Mouse (Mus musculus) CH12.LX (cell line): ENCODE measurements around the gene Bmp4. TPM values are rescaled to one million over a fixed set of nuclear protein-coding genes. Genes with fewer than 3 reads are reported as not detected.

Experiments
- DNase-seq: peaks from one replicate; pipeline ENCODE4 v3.0.0-alpha.2; 2013; ENCODE audit errors: extremely low read depth
- H3K27ac ChIP-seq: 2 replicates; pipeline ENCODE4 v1.5.1; 2012; ENCODE audit warnings: low read depth, mild to moderate bottlenecking, control low read depth, moderate library complexity; ENCODE audit not compliant: insufficient read depth
- H3K27me3 ChIP-seq: replicated peaks from 2 replicates; pipeline ENCODE3; 2012; ENCODE audit warnings: inconsistent platforms
- H3K36me3 ChIP-seq, 2 experiments: replicated peaks in 1 of 2; 2 replicates each; pipeline versions ENCODE3 to v1.6.1; 2012; ENCODE audit warnings: inconsistent platforms in 1 of 2, low read length in 1 of 2, mild to moderate bottlenecking in 1 of 2, mixed read lengths in 1 of 2, moderate library complexity in 1 of 2; ENCODE audit not compliant: control insufficient read depth in 1 of 2, insufficient read depth in 1 of 2
- H3K4me1 ChIP-seq, 2 experiments: 2 replicates each; pipeline ENCODE4 v1.6.1; 2012; ENCODE audit warnings: inconsistent platforms in 1 of 2, moderate library complexity in 1 of 2; ENCODE audit not compliant: insufficient read depth in 2 of 2, control insufficient read depth in 1 of 2
- H3K4me2 ChIP-seq: 2 replicates; pipeline ENCODE4 v1.6.1; 2012; ENCODE audit warnings: low read depth, mild to moderate bottlenecking, control low read depth; ENCODE audit not compliant: poor library complexity, insufficient read depth, severe bottlenecking
- H3K4me3 ChIP-seq, 3 experiments: fragments of 150-350 bp in 1 of 3; sonication (generic) in 1 of 3; replicated peaks in 1 of 3; 2 replicates each; pipeline versions ENCODE3 to v1.5.1; 2011 to 2012; ENCODE audit warnings: low read depth in 2 of 3, low read length in 2 of 3, mild to moderate bottlenecking in 2 of 3, moderate library complexity in 2 of 3, control low read depth in 1 of 3, improper control_type of control experiment in 1 of 3, inconsistent platforms in 1 of 3, mixed read lengths in 1 of 3; ENCODE audit not compliant: poor library complexity in 1 of 3
- H3K79me2 ChIP-seq: replicated peaks from 2 replicates; pipeline ENCODE4 v1.6.1; 2012; ENCODE audit warnings: mild to moderate bottlenecking, moderate library complexity; ENCODE audit not compliant: control insufficient read depth, poor library complexity, insufficient read depth, severe bottlenecking; ENCODE audit errors: extremely low read depth
- H3K9ac ChIP-seq: 2 replicates; pipeline ENCODE4 v1.6.1; 2012; ENCODE audit warnings: low read depth, mild to moderate bottlenecking, control low read depth, moderate library complexity; ENCODE audit not compliant: insufficient read depth
- H3K9me3 ChIP-seq: replicated peaks from 2 replicates; pipeline ENCODE3; 2012; ENCODE audit warnings: low read length, inconsistent platforms, mixed read lengths
- BHLHE40 ChIP-seq: IDR thresholded peaks from 2 replicates; pipeline ENCODE4 v1.6.1; 2011; ENCODE audit warnings: mild to moderate bottlenecking, low read depth, low read length, improper control_type of control experiment
- E2F4 ChIP-seq: IDR thresholded peaks from 2 replicates; pipeline ENCODE4 v1.6.1; 2011; ENCODE audit warnings: low read depth, low read length, improper control_type of control experiment; ENCODE audit not compliant: insufficient replicate concordance
- ELF1 ChIP-seq: IDR thresholded peaks from 2 replicates; pipeline ENCODE4 v1.6.1; 2014; ENCODE audit warnings: low read depth, mild to moderate bottlenecking, inconsistent platforms, low read length, improper control_type of control experiment
- EP300 ChIP-seq: IDR thresholded peaks from 2 replicates; pipeline ENCODE4 v1.6.1; 2011; ENCODE audit warnings: low read length, improper control_type of control experiment
- ETS1 ChIP-seq: conservative IDR thresholded peaks from 2 replicates; pipeline ENCODE4 v1.6.1; 2012; ENCODE audit warnings: low read depth, mild to moderate bottlenecking, inconsistent platforms, low read length, improper control_type of control experiment, moderate library complexity
- HCFC1 ChIP-seq: IDR thresholded peaks from 2 replicates; pipeline ENCODE4 v1.6.1; 2012; ENCODE audit warnings: low read depth, mild to moderate bottlenecking, inconsistent platforms, low read length, improper control_type of control experiment
- IRF4 ChIP-seq: IDR thresholded peaks from 2 replicates; pipeline ENCODE4 v1.6.1; 2014; ENCODE audit warnings: low read depth, mild to moderate bottlenecking, inconsistent platforms, low read length, improper control_type of control experiment
- JUN ChIP-seq: IDR thresholded peaks from 2 replicates; pipeline ENCODE4 v1.6.1; 2011; ENCODE audit warnings: low read depth, mild to moderate bottlenecking, low read length, improper control_type of control experiment, moderate library complexity; ENCODE audit not compliant: insufficient read depth
- JUND ChIP-seq: conservative IDR thresholded peaks from 2 replicates; pipeline ENCODE4 v1.6.1; 2011; ENCODE audit warnings: low read depth, low read length, improper control_type of control experiment
- MAFK ChIP-seq: IDR thresholded peaks from 2 replicates; pipeline ENCODE4 v1.6.1; 2011; ENCODE audit warnings: low read length, improper control_type of control experiment; ENCODE audit not compliant: insufficient replicate concordance
- MAZ ChIP-seq: IDR thresholded peaks from 2 replicates; pipeline ENCODE4 v1.6.1; 2012; ENCODE audit warnings: low read depth, mild to moderate bottlenecking, inconsistent platforms, low read length, improper control_type of control experiment, moderate library complexity
- MEF2A ChIP-seq: IDR thresholded peaks from 2 replicates; pipeline ENCODE4 v1.6.1; 2014; ENCODE audit warnings: low read depth, mild to moderate bottlenecking, inconsistent platforms, low read length, improper control_type of control experiment, borderline replicate concordance
- MYC ChIP-seq: IDR thresholded peaks from 2 replicates; pipeline ENCODE4 v1.6.1; 2011; ENCODE audit warnings: low read depth, mild to moderate bottlenecking, improper control_type of control experiment, low read length
- NELFE ChIP-seq: IDR thresholded peaks from 2 replicates; pipeline ENCODE4 v1.6.1; 2011; ENCODE audit warnings: low read depth, low read length, improper control_type of control experiment
- NRF1 ChIP-seq: IDR thresholded peaks from 2 replicates; pipeline ENCODE4 v1.6.1; 2014; ENCODE audit warnings: low read depth, mild to moderate bottlenecking, inconsistent platforms, low read length, improper control_type of control experiment, moderate library complexity
- POLR2A ChIP-seq: IDR thresholded peaks from 2 replicates; pipeline ENCODE4 v1.6.1; 2011; ENCODE audit warnings: low read depth, mild to moderate bottlenecking, improper control_type of control experiment, low read length
- RCOR1 ChIP-seq: conservative IDR thresholded peaks from 2 replicates; pipeline ENCODE4 v1.6.1; 2012; ENCODE audit warnings: low read depth, mild to moderate bottlenecking, inconsistent platforms, low read length, improper control_type of control experiment
- SIN3A ChIP-seq: IDR thresholded peaks from 2 replicates; pipeline ENCODE4 v1.6.1; 2012; ENCODE audit warnings: low read length, improper control_type of control experiment, inconsistent platforms
- TBP ChIP-seq: conservative IDR thresholded peaks from 2 replicates; pipeline ENCODE4 v1.6.1; 2011; ENCODE audit warnings: low read depth, low read length, improper control_type of control experiment
- TCF12 ChIP-seq: IDR thresholded peaks from 2 replicates; pipeline ENCODE4 v1.6.1; 2014; ENCODE audit warnings: low read depth, mild to moderate bottlenecking, inconsistent platforms, low read length, improper control_type of control experiment
- USF1 ChIP-seq: IDR thresholded peaks from 2 replicates; pipeline ENCODE4 v1.6.1; 2014; ENCODE audit warnings: low read depth, mild to moderate bottlenecking, inconsistent platforms, low read length, improper control_type of control experiment
- USF2 ChIP-seq: conservative IDR thresholded peaks from 2 replicates; pipeline ENCODE4 v1.6.1; 2011; ENCODE audit warnings: low read depth, low read length, improper control_type of control experiment
- ZKSCAN1 ChIP-seq: IDR thresholded peaks from 2 replicates; pipeline ENCODE4 v1.6.1; 2012; ENCODE audit warnings: low read depth, inconsistent platforms, low read length, improper control_type of control experiment, borderline replicate concordance
- ZMIZ1 ChIP-seq: IDR thresholded peaks from 2 replicates; pipeline ENCODE4 v1.6.1; 2012; ENCODE audit warnings: low read depth, mild to moderate bottlenecking, inconsistent platforms, low read length, improper control_type of control experiment
- ZNF384 ChIP-seq: IDR thresholded peaks from 2 replicates; pipeline ENCODE4 v1.6.1; 2012; ENCODE audit warnings: low read depth, low read length, improper control_type of control experiment, inconsistent platforms
- dilution Hi-C: fragments of 300-500 bp; cut with MboI; formaldehyde crosslinking; loops from 2 replicates; pipeline ENCODE4 v1.14.3; 2020; ENCODE audit warnings: low sequenced_read_pairs; ENCODE audit not compliant: extremely low pct_unique_long_range_greater_than_20kb, extremely low pct_ligation_motif_present
- in situ Hi-C: fragments of 300-500 bp; cut with MboI; formaldehyde crosslinking; loops from 3 replicates; pipeline ENCODE4 v1.14.3; 2019; ENCODE audit warnings: low sequenced_read_pairs, low pct_ligation_motif_present, low pct_unique_long_range_greater_than_20kb, mixed read lengths
- polyA plus RNA-seq: library from polyadenylated mRNA; unstranded; fragments of >175 nt; gene quantifications from 2 replicates; pipeline ENCODE4 v1.2.1, GENCODE M21; 2012; ENCODE audit warnings: low read depth; ENCODE audit not compliant: insufficient read length
- total RNA-seq, 2 experiments: library from RNA; depleted of rRNA; stranded (reverse); fragments of 300-350 nt in 1 of 2; fragments of >200 nt in 1 of 2; gene quantifications; 2 replicates each; pipeline ENCODE4 v1.2.3; 2012 to 2014

Bmp4 gene
- total and polyA plus RNA-seq, 3 experiments: not detected

- Histone ChIP-seq H3K9ac (no peak overlapping the region), H3K9me3 (peaks cover 19% of the 10 kb centered on the region), H3K27me3 (no peaks in the 10 kb centered on the region), H3K4me3 (no peak overlapping the region), H3K4me2 (no peak overlapping the region), H3K79me2 (no peaks in the 10 kb centered on the region), H3K4me1 (no peaks in the 10 kb centered on the region), H3K27ac (no peak overlapping the region), H3K36me3 (no peaks in the 10 kb centered on the region)
- in situ Hi-C loops: no loop called here
- dilution Hi-C loops: no loop called here
- TF ChIP-seq BHLHE40: no peak
- TF ChIP-seq ZNF384: no peak
- TF ChIP-seq MYC: no peak
- no peak for TF ChIP-seq IRF4
- no peak for TF ChIP-seq NELFE
- no peak for TF ChIP-seq ETS1
- TF ChIP-seq RCOR1: no peak
- no peak for TF ChIP-seq E2F4
- no peak for TF ChIP-seq JUND
- TF ChIP-seq NRF1: no peak
- TF ChIP-seq, all 38 proteins: peak for 0
- DNase-seq: no peak
These were observed 5.3 kb downstream of the Bmp4 start for GRCm38 (mm10) chr14:46384946-46385691.

- H3K9ac ChIP-seq: no peak overlapping the region
- H3K27ac ChIP-seq: no peak overlapping the region
- no peaks in the 10 kb centered on the region for H3K36me3 ChIP-seq
- in situ Hi-C loops: no loop called here
- no peak overlapping the region for H3K4me2 ChIP-seq
- H3K27me3 ChIP-seq: no peaks in the 10 kb centered on the region
- TF ChIP-seq BHLHE40 (no peak), ETS1 (no peak), POLR2A (no peak), ELF1 (no peak), USF1 (no peak), ZKSCAN1 (no peak), MEF2A (no peak), HCFC1 (no peak), RCOR1 (no peak), MAFK (no peak), TCF12 (no peak), EP300 (no peak), E2F4 (no peak), USF2 (no peak), ZMIZ1 (no peak), SIN3A (no peak), JUN (no peak), MAZ (no peak), NELFE (no peak), TBP (no peak)
- no peaks in the 10 kb centered on the region for H3K4me1 ChIP-seq
- H3K79me2 ChIP-seq: no peaks in the 10 kb centered on the region
- dilution Hi-C loops: no loop called here
- H3K9me3 ChIP-seq: peaks cover 2% of the 10 kb centered on the region
- DNase-seq: no peak
- no peak overlapping the region for H3K4me3 ChIP-seq
These were observed 9.0 kb downstream of the Bmp4 start for GRCm38 (mm10) chr14:46381457-46381856.
